Mouse (Mus musculus) MEL-GATA-1-ER (cell line): ENCODE data around the gene Lrrc4b.

Source experiments
- DNase-seq: peaks from one replicate; pipeline ENCODE4 v3.0.0-alpha.2; 2012; ENCODE audit warnings: low read depth; ENCODE audit errors: extremely low read depth

The Lrrc4b gene

DNA sequence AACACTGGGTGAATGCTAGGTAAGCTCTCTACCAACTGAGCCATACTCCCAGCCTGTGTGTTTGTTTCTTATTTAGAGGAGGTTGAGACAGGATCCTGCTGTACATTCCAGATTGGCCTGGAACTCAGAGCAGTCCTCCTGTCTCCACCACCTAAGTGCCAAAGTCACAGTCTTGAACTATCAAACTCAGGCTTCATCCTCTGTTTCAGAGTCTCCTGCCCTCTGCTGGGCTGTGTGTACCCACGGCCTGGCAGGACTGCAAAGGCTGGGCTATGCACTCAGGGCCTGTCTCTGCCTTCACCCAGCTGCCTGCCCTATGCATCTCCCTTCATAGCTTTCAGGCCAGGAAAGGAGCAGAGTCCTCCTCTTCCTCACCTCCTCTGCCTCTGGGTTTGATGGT is 7.4 kb downstream of the Lrrc4b start:
- DNase-seq = no peak

DNA sequence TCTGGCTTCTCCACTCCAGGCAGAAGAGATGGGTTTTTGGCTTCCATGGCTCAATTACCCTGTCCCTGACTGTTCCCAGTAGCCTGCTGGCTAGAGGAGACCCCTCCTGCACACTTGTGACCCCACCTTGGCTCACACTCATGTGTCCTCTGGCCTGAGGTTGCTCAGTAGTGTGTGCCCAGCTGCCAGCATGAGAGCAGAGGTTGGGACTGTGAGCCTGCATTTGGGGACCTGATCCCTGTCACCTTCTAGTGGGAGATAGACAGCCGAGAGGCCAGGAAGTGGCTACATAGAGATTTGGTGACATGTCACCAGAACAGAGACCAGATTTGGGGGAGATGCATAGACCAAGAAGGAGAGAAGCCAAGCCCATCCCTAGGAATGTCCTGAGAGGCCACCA is 8.4 kb downstream of the Lrrc4b start:
- no peak for DNase-seq

DNA sequence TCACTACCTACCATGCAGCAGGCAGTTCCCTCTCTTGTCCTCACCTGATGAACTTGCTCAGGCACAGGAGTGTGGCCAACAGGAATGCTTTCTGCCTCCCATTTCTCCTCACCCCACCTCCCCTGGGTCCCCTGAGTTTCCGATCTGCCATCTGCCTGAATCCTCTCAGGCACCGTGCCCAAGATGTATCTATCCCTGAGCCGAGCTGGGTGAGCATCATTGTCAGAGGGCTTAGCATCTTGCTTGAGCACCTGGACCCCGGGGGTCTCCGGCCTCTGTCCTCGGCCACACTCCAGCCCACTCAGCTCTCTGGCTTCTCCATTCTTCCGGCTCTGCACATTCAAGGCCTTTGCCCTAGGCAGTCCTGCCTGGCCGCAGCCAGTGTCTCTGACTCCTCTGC is 9.1 kb downstream of the Lrrc4b start:
- DNase-seq = no peak

DNA sequence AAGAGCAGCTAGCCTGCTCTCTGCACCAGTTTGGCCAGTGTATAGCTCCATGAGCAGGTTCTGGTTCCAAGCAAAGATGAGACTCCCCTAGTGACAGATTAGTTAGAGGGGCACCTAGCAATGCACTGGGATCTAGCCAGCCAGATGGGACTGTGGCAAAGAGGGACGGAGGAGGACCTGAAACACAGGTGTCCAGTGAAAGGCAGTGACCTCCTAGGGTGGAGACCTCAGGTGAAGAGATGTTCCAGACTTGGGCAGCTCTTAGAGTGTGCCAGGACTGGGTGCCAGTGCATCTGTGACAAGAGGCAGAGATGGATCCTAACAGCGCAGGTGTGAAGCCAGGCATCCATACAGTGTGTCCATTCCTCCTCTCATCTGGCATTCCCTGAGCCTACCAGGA is 10.9 kb downstream of the Lrrc4b start:
- DNase-seq = no peak

DNA sequence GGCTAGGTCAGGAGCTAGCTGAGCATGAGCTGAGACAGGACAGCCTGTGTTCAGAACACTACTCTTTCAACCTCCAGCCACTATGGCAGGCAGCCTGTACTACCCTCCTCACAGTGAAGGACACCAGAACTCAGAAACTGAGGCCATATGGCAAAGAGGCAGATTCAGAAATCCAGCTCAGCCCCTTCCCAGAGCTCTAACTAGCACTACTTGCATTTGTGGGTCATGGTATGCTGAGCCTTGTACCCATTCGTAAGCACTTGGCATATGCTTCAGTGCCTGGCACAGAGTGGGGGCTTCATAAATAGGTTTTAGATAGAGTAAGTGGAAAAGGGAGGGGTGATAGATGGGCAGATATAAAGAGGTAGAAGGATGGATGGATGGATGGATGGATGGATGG is 11.7 kb downstream of the Lrrc4b start:
- DNase-seq = no peak

DNA sequence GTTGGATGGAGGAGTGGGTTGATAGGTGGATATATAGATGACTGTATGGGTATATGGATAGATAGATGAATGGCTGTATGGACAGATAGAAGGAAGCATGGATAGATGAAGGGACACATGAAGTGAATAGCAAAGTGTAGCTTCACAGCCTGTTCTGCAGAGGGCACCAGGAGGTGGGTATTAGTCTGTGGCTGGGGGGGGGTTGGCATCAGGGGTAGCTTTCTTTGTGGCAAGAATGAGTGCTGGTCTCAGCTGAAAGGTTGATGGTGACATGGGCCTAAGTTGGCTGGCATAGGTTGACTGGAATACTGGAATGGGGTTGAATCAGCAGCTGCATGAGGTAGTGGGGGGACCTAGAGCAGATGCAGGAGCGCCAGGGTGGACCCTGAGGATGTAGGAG is 12.4 kb downstream of the Lrrc4b start:
- no peak for DNase-seq

DNA sequence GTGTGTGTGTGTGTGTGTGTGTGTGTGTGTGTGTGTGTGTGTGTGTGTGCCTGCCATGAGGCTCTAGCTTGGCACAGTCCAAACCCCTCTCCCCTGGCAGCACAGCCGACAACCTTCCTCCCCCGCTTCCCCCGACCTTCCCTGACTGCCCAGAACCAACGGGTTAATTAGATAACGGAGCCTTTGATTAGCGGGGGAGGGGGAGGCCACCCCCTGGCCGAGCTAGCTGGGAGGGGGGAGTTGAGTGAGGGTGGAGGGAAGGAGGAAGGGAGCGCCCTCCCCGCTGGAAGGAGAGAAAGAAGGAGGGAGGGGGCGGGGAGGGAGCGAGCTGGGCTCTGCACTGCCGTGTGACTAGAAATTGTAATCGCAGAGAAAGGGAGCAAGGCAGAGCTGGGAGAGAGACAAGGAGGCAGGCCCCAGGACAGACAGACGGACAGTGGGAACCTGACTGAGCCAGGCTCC is 12.9 kb downstream of the Lrrc4b start:
- DNase-seq = no peak

DNA sequence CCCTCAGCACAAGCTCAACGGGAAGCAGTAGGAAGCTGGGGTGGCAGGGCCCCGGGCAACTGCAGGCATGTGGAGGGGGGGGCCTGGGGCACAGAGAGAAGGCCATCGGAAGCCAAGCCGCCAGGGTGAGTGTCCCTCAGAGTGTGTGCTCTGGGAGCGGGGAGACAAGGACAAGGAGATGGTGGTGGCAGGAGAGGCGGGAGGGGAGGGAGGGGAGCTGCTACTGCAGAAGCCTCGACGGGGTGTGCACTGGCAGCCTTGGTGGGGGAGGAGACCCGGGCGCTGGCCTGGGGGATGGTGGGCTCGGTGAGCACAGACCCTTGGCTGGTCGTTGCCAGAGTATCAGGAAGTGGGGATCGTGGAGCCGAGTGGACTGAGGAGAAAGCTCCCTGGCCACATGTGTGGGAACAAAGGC is 13.6 kb downstream of the Lrrc4b start:
- DNase-seq = no peak

DNA sequence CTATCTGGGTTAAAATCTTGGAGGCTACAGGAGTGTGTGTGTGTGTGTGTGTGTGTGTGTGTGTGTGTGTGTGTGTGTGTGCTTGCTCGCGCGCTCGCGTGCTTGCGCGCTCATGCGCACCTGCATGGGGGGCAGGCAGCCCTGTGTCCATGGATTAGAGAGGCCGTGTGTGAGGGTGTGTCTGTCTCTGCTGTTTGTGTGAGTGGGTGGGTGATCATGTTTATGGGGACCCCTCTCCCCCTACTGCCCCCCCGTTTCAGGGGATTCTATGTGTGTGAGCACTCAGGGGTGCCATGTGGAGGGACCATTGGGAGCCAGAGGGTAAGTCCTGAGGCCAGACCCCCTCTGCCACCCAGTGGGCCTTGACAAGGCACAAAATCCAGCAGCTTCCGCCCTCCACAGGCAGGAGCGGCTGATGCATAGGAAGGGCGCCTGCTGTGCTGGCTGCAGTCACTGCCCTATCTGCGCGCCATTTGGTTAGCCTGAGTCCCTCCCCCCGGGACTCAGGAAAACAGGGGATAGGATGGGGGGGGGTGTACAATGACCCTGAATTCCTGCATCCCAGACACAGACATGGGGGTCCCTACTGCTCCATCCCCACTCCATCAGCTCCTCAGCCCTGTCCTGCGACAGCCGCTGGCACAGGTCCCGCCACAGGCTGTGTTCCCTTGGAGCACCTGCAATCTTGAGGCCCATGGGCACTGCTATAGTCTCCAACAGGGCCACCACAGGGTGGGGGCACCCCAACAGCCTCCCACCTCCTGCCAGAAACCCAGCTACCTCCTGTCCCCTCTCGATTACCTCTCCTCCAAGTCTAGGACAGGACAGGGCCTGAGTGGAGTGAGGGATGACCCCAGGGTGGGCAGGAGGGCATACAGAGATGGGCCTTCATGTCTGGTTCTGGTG is 14.7 kb downstream of the Lrrc4b start:
- DNase-seq = no peak

DNA sequence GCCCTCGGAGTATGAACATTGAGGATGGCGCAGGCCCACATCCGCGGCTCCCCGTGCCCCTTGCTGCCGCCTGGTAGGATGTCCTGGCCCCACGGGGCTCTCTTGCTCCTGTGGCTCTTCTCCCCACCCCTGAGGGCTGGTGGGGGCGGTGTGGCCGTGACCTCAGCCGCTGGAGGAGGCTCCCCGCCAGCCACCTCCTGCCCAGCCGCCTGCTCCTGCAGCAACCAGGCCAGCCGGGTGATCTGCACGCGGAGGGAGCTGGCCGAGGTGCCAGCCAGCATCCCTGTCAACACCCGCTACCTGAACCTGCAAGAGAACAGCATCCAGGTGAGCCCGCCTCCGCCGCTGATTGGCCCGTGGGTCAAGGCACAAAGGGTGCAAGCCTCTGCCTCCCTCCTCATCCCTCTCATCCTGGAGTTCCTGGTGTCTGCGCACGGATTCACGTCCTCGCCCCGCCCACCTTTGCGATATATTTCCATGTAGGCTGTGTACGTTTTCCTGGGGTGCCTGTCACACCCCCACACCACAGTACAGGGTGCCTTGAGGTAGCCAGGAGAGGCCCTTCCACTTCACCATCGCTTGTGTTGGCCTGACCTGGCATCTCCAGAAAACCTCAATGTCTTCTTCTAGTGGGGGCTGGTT is 16.2 kb downstream of the Lrrc4b start:
- no peak for DNase-seq

DNA sequence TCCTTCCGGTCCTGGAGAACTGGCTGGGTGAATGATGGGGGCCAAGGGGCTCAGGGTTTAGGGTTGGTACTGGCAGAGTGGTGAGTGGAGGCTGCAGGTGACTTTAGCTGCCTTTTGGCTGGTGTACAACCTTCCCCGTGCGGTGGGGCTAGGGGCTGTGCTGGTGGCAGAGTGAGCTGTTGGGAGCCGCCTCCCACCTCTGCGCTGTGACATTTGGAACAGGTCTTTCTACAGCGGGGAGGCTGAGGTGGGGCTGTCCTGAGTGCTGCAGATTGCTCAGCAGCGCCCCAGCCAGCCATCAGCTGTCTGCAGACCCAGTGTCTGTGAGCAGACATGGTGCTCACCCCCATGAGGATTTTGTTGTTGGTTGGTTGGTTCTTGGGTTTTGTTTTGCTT is 16.7 kb downstream of the Lrrc4b start:
- no peak for DNase-seq

DNA sequence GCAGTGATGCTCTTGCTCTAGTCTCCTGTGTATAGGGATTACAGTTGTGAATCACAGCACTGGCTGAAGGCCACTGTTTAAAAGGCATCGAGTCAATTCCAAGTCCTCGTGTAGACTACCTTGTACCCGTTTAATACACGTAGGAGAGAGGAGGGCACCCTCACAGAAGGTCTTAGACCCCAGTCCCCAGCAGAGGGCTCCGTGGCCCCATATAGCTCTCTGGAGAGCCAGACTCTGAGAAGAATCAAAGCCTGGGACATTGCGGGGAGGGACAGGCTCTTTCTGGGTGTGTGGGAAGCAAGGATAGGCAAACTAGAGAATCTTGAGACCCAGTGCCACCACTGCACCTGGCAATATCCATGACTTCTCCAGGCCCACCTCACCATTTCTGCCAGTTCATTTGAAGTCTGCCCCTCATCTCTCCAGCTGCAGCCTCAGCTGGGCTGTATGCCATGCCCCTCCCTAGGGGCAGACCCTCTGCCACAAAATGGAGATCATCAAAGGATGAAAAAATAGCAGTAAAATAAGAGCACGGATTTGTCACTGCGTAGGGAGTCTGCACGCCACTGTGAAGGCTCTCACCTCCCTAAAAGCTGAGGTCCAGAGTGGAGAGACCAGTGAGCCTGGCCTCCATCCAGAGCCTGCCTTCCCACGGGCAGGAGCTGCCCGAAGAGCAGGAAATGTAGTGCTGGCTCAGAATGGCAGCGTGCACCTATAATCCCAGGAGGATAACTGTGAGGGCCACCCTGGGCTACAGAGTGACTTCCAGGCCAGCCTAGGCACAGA is 17.4 kb downstream of the Lrrc4b start:
- no peak for DNase-seq

DNA sequence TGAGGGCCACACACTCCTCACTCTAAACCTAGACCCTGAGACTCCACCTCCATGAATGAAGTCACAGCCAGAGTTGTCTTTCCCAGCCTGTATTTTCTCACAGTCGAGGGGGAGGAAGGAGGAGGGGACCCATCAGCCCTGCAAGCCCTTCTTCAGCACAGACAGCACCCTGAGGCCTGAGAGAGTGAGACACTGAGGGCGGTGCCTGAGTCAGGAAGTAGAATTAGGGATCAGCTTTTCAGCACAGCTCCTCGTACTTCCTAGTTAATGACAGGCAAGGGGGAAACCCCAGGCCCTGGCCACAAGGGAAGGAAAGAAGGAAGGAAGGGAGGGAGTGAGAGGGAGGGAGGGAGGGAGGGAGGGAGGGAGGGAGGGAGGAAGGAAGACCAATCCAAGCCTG is 24.4 kb downstream of the Lrrc4b start:
- no peak for DNase-seq

DNA sequence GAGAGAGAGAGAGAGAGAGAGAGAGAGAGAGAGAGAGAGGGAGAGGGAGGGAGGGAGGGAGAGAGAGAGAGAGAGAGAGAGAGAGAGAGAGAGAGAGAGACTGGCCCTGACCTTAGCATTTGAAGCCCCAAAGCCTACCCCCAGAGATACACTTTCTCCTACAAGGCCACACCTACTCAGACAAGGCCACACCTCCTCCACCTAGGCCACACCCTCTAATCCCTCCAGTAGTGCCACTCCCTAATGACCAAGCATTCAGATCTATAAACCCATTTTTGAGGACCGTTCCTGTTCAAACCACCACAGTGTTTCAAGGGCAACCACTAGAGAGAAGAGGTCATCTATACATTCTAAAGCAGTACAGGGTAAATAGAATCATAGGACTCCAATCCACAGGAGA is 27.5 kb downstream of the Lrrc4b start:
- DNase-seq = no peak

DNA sequence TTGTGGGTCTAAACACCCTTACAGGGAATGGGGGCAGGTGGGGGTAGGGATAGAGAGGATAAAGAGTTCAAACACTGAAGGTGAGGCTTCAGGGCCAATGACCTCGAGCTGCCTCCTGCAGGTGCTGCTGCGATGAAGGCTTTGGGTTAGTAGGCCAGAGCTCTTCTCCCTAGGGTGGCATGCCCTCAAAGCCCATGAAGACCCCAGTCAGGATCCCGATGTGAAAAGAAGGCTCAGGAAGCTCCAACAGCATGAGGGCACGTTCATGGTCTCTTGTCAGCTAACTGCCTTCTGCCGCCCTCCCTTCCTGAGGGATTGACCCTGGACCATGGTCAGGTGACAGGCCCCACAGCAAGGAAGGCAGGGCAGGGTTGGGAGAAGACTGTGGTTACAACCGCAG is 31.2 kb downstream of the Lrrc4b start:
- no peak for DNase-seq

DNA sequence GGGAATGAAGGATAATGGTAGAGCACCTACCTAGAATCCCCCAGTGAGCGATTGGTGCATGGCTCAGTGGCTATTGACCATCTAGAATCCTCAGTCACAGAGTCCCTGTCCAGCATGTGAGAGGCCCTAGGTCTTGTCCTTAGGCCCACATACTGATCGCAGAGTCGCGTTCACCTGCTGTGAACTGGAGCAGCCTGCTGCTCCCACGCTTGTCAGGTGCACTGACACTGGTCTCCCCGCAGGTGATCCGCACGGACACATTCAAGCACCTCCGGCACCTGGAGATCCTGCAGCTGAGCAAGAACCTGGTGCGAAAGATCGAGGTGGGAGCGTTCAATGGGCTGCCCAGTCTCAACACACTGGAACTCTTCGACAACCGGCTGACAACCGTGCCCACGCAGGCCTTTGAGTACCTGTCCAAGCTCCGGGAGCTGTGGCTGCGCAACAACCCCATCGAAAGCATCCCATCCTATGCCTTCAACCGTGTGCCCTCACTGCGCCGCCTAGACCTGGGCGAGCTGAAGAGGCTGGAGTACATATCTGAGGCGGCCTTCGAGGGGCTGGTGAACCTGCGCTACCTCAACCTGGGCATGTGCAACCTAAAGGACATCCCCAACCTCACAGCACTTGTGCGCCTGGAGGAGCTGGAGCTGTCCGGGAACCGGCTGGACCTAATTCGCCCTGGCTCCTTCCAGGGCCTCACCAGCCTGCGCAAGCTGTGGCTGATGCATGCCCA is 32.1 kb downstream of the Lrrc4b start:
- DNase-seq = no peak

DNA sequence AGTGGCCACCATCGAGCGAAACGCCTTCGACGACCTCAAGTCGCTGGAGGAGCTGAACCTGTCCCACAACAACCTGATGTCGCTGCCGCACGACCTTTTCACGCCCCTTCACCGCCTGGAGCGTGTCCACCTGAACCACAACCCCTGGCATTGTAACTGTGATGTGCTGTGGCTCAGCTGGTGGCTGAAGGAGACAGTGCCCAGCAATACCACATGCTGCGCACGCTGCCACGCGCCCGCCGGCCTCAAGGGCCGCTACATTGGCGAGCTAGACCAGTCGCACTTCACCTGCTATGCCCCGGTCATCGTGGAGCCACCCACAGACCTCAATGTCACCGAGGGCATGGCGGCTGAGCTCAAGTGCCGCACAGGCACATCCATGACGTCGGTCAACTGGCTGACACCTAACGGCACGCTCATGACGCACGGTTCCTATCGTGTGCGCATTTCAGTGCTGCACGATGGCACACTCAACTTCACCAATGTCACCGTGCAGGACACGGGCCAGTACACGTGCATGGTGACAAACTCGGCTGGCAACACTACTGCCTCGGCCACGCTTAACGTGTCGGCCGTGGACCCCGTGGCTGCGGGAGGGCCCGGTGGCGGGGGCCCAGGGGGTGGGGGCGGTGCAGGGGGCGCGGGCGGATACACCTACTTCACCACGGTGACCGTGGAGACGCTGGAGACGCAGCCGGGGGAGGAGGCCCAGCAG is 32.8 kb downstream of the Lrrc4b start:
- DNase-seq = no peak

DNA sequence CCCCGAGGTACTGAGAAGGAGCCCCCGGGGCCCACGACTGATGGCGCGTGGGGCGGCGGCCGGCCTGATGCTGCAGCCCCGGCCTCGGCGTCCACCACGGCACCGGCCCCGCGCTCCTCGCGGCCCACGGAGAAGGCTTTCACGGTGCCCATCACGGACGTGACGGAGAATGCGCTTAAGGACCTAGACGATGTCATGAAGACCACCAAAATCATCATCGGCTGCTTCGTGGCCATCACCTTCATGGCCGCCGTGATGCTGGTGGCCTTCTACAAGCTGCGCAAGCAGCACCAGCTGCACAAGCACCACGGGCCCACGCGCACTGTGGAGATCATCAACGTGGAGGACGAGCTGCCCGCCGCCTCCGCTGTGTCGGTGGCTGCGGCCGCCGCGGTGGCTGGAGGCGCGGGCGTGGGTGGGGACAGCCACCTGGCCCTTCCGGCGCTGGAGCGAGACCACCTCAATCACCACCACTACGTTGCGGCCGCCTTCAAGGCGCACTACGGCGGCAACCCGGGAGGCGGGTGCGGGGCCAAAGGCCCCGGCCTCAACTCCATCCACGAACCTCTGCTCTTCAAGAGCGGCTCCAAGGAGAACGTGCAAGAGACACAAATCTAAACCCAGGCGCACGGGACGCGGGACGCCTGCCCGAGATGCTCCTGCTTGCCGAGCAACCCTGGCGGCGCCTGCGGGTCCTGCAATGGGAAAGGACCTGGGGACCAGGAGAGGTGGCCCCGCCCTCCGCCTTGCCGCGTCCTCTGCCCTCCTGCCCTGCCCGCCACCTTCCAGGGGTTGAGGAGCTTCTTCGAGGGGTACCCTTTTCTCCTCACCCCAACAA is 33.6 kb downstream of the Lrrc4b start:
- DNase-seq = no peak

DNA sequence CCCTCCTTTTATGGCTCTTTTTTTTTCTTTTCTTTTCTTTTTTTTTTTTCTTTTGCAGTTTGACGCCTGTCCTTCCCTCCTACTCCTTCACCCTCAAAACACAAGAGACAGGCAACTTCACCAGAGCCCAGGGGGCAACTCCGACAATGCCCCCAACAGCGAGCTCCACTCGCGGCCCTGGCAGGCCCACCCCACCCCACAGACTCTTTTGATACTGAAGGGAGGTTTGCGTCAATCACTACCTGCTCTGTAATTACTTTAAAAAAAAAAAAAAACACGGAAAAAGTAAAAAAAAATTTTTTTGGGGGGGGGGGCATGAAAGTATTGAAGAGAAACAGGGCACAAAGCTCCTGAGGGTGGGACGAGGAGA is 34.2 kb downstream of the Lrrc4b start:
- no peak for DNase-seq
